Mouse (Mus musculus): Measurements from ENCODE around the gene Odf3l1. TPM values are rescaled to one million over a fixed set of nuclear protein-coding genes. Genes with fewer than 3 reads are reported as not detected.

The Odf3l1 gene
- total and polyA plus RNA-seq, 2 experiments from 2014 or later = 0.12 TPM; not detected in 1

GRCm38 (mm10) chr9:56850905-56851252 lies 13.6 kb downstream of the Odf3l1 start:
- Histone ChIP-seq H3K4me3 (ENCODE audit: low read depth, low read length) (no peak overlapping the region), H3K27ac (ENCODE audit: low read depth, low read length) (no peak overlapping the region), H3K9ac (no peak overlapping the region), H3K4me2 (ENCODE audit: low read depth) (no peak overlapping the region), H3K4me1 (ENCODE audit: insufficient read depth) (no peaks in the 10 kb centered on the region), H3K9me3 (ENCODE audit: low read length) (no peaks in the 10 kb centered on the region), H3K27me3 (ENCODE audit: insufficient read depth, low read length) (no peaks in the 10 kb centered on the region), H3K36me3 (ENCODE audit: insufficient read depth) (no peaks in the 10 kb centered on the region)
- ATAC-seq (no peak), DNase-seq (no peak)
- 89% methylated on average over 4 of the region's 4 CpGs for WGBS
- no peak for TF ChIP-seq CTCF (IDR thresholded peaks at IDR 0.05; ENCODE audit: low read depth)

GRCm38 (mm10) chr9:56850128-56850904 lies 14.2 kb downstream of the Odf3l1 start:
- no peaks in the 10 kb centered on the region for H3K9me3 ChIP-seq (ENCODE audit: low read length)
- no peak overlapping the region for H3K27ac ChIP-seq (ENCODE audit: low read depth, low read length)
- no peak overlapping the region for H3K9ac ChIP-seq
- H3K36me3 ChIP-seq (ENCODE audit: insufficient read depth) = no peaks in the 10 kb centered on the region
- TF ChIP-seq CTCF (IDR thresholded peaks at IDR 0.05; ENCODE audit: low read depth) = no peak
- whole genome bisulfite sequencing = 70% methylated on average over 14 of the region's 14 CpGs
- no peak overlapping the region for H3K4me3 ChIP-seq (ENCODE audit: low read depth, low read length)
- DNase-seq = no peak
- no peak overlapping the region for H3K4me2 ChIP-seq (ENCODE audit: low read depth)
- H3K27me3 ChIP-seq (ENCODE audit: insufficient read depth, low read length) = no peaks in the 10 kb centered on the region
- H3K4me1 ChIP-seq (ENCODE audit: insufficient read depth) = no peaks in the 10 kb centered on the region
- no peak for ATAC-seq

- no peaks in the 10 kb centered on the region for H3K4me1 ChIP-seq (ENCODE audit: insufficient read depth)
- DNase-seq = peak; percentile 88
- WGBS = 15% methylated on average over 3 of the region's 3 CpGs
- no peak overlapping the region for H3K4me3 ChIP-seq (ENCODE audit: low read depth, low read length)
- H3K36me3 ChIP-seq (ENCODE audit: insufficient read depth) = no peaks in the 10 kb centered on the region
- peak; percentile 91 for TF ChIP-seq CTCF (IDR thresholded peaks at IDR 0.05; ENCODE audit: low read depth)
- ATAC-seq = peak; percentile 79
- H3K9me3 ChIP-seq (ENCODE audit: low read length) = no peaks in the 10 kb centered on the region
- H3K9ac ChIP-seq = no peak overlapping the region
- H3K27me3 ChIP-seq (ENCODE audit: insufficient read depth, low read length) = no peaks in the 10 kb centered on the region
- H3K4me2 ChIP-seq (ENCODE audit: low read depth) = no peak overlapping the region
- no peak overlapping the region for H3K27ac ChIP-seq (ENCODE audit: low read depth, low read length)
Observed at GRCm38 (mm10) chr9:56847523-56847922, 17.0 kb downstream of the Odf3l1 start.

GRCm38 (mm10) chr9:56844644-56845043 lies 19.8 kb downstream of the Odf3l1 start:
- no peak overlapping the region for H3K4me2 ChIP-seq (ENCODE audit: low read depth)
- no peak overlapping the region for H3K27ac ChIP-seq (ENCODE audit: low read depth, low read length)
- H3K4me3 ChIP-seq (ENCODE audit: low read depth, low read length) = no peak overlapping the region
- H3K27me3 ChIP-seq (ENCODE audit: insufficient read depth, low read length) = no peaks in the 10 kb centered on the region
- no peaks in the 10 kb centered on the region for H3K4me1 ChIP-seq (ENCODE audit: insufficient read depth)
- H3K36me3 ChIP-seq (ENCODE audit: insufficient read depth) = no peaks in the 10 kb centered on the region
- no peak for TF ChIP-seq CTCF (IDR thresholded peaks at IDR 0.05; ENCODE audit: low read depth)
- ATAC-seq = no peak
- peak; percentile 69 for DNase-seq
- no peak overlapping the region for H3K9ac ChIP-seq
- no peaks in the 10 kb centered on the region for H3K9me3 ChIP-seq (ENCODE audit: low read length)
- 50% methylated on average over 8 of the region's 8 CpGs for WGBS

- DNase-seq = peak; percentile 79
- H3K27ac ChIP-seq (ENCODE audit: low read depth, low read length) = no peak overlapping the region
- H3K9ac ChIP-seq = no peak overlapping the region
- no peak overlapping the region for H3K4me2 ChIP-seq (ENCODE audit: low read depth)
- H3K9me3 ChIP-seq (ENCODE audit: low read length) = no peaks in the 10 kb centered on the region
- no peaks in the 10 kb centered on the region for H3K27me3 ChIP-seq (ENCODE audit: insufficient read depth, low read length)
- no peak for ATAC-seq
- H3K4me3 ChIP-seq (ENCODE audit: low read depth, low read length) = no peak overlapping the region
- WGBS = 33% methylated on average over 7 of the region's 7 CpGs
- H3K4me1 ChIP-seq (ENCODE audit: insufficient read depth) = no peaks in the 10 kb centered on the region
- no peaks in the 10 kb centered on the region for H3K36me3 ChIP-seq (ENCODE audit: insufficient read depth)
- peak; percentile 89 for TF ChIP-seq CTCF (IDR thresholded peaks at IDR 0.05; ENCODE audit: low read depth)
Observed at GRCm38 (mm10) chr9:56843679-56844188, 20.7 kb downstream of the Odf3l1 start.

GRCm38 (mm10) chr9:56842303-56842719 lies 22.2 kb downstream of the Odf3l1 start:
- WGBS = 51% methylated on average over 3 of the region's 3 CpGs
- H3K4me1 ChIP-seq (ENCODE audit: insufficient read depth) = no peaks in the 10 kb centered on the region
- no peaks in the 10 kb centered on the region for H3K27me3 ChIP-seq (ENCODE audit: insufficient read depth, low read length)
- DNase-seq (no peak), ATAC-seq (no peak)
- no peak overlapping the region for H3K27ac ChIP-seq (ENCODE audit: low read depth, low read length)
- no peak overlapping the region for H3K4me3 ChIP-seq (ENCODE audit: low read depth, low read length)
- H3K9ac ChIP-seq = no peak overlapping the region
- H3K36me3 ChIP-seq (ENCODE audit: insufficient read depth) = no peaks in the 10 kb centered on the region
- H3K4me2 ChIP-seq (ENCODE audit: low read depth) = no peak overlapping the region
- TF ChIP-seq CTCF (IDR thresholded peaks at IDR 0.05; ENCODE audit: low read depth) = no peak
- H3K9me3 ChIP-seq (ENCODE audit: low read length) = no peaks in the 10 kb centered on the region

- Histone ChIP-seq H3K36me3 (ENCODE audit: insufficient read depth) (no peaks in the 10 kb centered on the region), H3K27ac (ENCODE audit: low read depth, low read length) (no peak overlapping the region), H3K27me3 (ENCODE audit: insufficient read depth, low read length) (no peaks in the 10 kb centered on the region), H3K4me2 (ENCODE audit: low read depth) (no peak overlapping the region), H3K9me3 (ENCODE audit: low read length) (no peaks in the 10 kb centered on the region), H3K4me1 (ENCODE audit: insufficient read depth) (no peaks in the 10 kb centered on the region), H3K4me3 (ENCODE audit: low read depth, low read length) (no peak overlapping the region), H3K9ac (no peak overlapping the region)
- DNase-seq (no peak), ATAC-seq (no peak)
- TF ChIP-seq CTCF (IDR thresholded peaks at IDR 0.05; ENCODE audit: low read depth) = no peak
Observed at GRCm38 (mm10) chr9:56841864-56842263, 22.6 kb downstream of the Odf3l1 start.
